ENCODE assay signal across 18 mouse cellular contexts in genomic region chr1:23845007-23845406, GRCm38 (mm10).
A peak's percentile ranks its signal among the peaks of the same experiment; 100 is the strongest.
DNase-seq lines count a peak whose midpoint lies in the region; ATAC-seq lines count a peak whose summit lies in the region.
"Had no signal": no experiment of that assay in that cellular context is flagged by ENCODE, and none has a peak within 500 bp of the region (broad histone marks: within the 10 kb centered on the region; RNA-seq: fewer than 3 reads in every experiment).

No protein-coding gene starts in this region.

- no peak for ATAC-seq in cerebellum, adult (ENCODE audit: insufficient number of reproducible peaks, low FRiP score, low TSS enrichment)
- ATAC-seq: activated CD4-positive, CD25-positive, alpha-beta regulatory T cell, adult 4 months; forebrain, embryonic 15.5 days; hindbrain, postnatal 0 days had no signal

- DNase-seq in cerebellum, adult 11-12 months: peak; percentile 73
- peak; percentile 44 to 53 for DNase-seq in cerebellum, adult 18-20 months
- peak; percentile 75 for DNase-seq in cerebellum, adult 9-11 months
- peak; percentile 43 to 54 for DNase-seq in cerebellum, postnatal 36 days
- DNase-seq in T-cell, adult 2 months (ENCODE audit: low spot score): no peak
- no peak for DNase-seq in frontal cortex, postnatal 25 days (ENCODE audit: low spot score in 2 of 2)
- DNase-seq: adrenal gland, adult 2 months; adrenal gland, postnatal 25 days; embryo, embryonic 11 days; gastrocnemius, postnatal 10 days; heart, adult 18-20 months; heart, postnatal 10 days; heart, postnatal 4 days; kidney, adult 11 months had no signal

Comparison
In these comparisons a context has a peak if more than half of its experiments do, and no peak if none do; other contexts are left out.
1. DNase-seq: peak in cerebellum, adult 11-12 months (single experiment), cerebellum, adult 18-20 months (2 of 2), cerebellum, adult 9-11 months (single experiment) and cerebellum, postnatal 36 days (2 of 2); none in T-cell, adult 2 months (single experiment) and frontal cortex, postnatal 25 days (0 of 2).